Mouse (Mus musculus) activated CD4-positive, CD25-positive, alpha-beta regulatory T cell (primary cell): ENCODE data around the gene Nsun6. TPM values are rescaled to one million over a fixed set of nuclear protein-coding genes. Genes with fewer than 3 reads are reported as not detected.

Experiments
- polyA plus RNA-seq, 2 experiments: library from polyadenylated mRNA; unstranded; fragments of 100-300 nt; shearing (Covaris generic); gene quantifications; one replicate each; pipeline ENCODE4 v1.2.1; 2017

Gene Nsun6
- 10 to 100 TPM; 15.5 to 15.9 TPM for polyA plus RNA-seq

DNA sequence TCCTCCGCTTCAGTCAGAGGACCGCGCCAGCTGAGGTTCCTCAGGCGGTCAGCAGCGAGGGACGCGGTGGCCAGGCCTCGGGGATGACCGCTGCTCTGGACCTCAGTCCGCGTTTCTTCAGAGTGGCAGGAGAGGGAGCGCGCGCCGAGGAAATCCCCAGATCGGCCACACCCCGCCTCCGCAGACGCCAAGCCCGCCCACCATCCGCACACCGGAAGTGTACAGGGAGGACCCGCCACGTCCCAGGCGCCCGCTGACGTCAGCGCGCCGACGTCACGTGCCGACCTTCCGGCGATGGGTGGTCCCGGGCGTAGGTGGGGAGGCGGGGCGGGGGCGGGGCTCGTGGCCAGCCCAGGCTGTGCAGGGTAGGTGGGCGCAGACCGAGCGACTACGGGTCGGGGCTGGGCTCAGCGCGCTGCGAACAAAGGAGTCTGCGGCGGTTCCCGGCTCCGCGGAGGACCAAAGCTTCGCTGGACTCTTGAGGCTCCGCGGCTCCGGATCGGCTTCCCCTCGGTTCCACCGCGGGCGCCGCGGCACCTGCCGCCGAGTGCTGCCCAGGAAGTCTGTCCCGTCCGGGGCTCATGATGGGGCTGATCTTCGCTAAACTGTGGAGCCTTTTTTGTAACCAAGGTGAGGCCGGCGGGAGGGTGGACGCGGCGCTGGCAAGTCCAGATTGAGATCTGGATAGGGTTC, at the start of gene Nsun6:
Gene Nsun6 (minus strand): TSS at position 125 of the 693 bp plus-strand sequence.

DNA sequence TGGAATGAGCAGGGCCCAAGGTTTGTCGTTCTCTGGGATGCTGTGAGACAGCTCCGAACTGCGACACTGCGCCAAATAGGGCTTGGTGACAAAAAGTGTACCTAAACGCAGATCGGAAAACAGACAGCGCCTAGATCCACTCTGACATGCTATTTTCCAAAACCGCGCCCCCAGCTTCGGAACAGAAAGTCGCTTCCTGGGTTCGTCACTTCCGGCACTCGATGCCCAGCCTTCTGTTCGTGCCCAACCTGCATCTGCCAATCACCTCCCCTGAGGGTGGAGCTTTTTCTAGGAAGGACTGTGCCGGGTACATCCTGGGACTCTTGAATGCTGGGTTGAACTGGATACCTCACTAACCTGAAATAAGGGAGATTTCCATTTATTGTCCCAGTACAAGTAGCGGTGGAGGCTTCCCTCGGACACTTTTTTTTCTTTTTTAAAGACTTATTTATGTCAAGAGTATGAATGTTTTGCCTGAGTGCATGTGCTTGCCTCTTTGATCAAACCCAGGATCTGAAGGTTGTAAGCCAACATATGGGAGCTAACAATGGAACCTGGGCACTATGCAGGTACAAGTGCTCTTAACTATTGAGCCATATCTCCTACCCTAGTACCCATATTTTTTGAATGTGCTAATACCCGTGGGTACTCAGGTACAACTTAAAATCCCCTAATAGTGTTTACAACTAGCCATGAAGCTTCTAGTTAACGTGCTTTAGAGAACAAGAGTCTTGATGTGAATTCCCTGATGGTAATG, 5.6 kb downstream of the Nsun6 start, which contains the start of gene Arl5b:
Gene Arl5b (plus strand): TSS at position 279 of the 757 bp plus-strand sequence.

Other genes starting within 250 kb of the Nsun6 start
- gene Arl5b, start 5.7 kb downstream of the Nsun6 start, polyA plus RNA-seq = 10 to 100 TPM in 1 of 2 experiments, 1 to 10 TPM in 1; 8.5 to 13.1 TPM